Mouse (Mus musculus) NIH3T3 (cell line): ENCODE results near the gene Cybc1.

Experiments used
- DNase-seq: peaks from one replicate; pipeline ENCODE4 v3.0.0-alpha.2; 2012; ENCODE audit warnings: low read depth

Gene Cybc1

GRCm38 (mm10) chr11:121229018-121229439 lies at the start of gene Cybc1:
Gene Cybc1, minus strand, starts transcription at chr11:121229322.
- peak; percentile 80 for DNase-seq

DNA sequence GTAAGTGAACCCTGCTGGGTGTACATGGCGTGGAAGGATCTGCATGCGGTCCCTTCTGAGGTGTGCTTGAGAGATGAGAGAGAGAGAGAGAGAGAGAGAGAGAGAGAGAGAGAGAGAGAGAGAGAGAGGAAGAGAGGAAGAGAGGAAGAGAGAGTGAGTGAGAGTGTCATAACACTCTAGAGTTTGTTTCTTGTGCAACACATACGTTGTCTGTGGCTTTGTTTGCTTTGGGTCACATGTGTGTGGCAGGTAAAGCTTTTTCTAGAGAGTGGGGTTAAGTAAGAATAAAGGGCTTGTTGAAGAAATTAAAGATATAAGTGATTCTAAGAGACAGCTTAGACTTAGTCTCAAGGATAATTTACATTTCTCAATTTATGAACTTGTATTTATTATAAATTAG lies 48.9 kb upstream of the Cybc1 start:
- no peak for DNase-seq

GRCm38 (mm10) chr11:121277516-121277915 lies 48.4 kb upstream of the Cybc1 start:
- no peak for DNase-seq

DNA sequence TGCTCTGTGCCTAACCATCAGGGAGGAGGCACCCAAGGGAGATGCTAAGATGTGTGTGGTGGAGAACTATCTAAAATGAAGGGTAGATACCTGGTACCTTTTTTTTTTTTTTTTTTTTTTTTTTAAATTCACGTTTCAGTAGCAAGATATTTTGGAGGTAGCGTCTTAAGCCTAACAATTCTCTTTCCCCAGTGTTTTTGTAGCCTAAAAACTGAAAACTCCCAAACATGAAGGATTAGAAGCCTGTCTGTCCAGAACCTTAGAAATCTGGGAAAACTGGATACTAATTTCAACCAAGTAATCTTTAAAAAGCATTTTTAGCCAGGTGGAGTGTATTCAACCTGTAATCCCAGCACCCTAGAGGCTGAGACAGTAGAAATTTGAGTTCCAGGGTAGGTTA lies 32.0 kb upstream of the Cybc1 start:
- DNase-seq, result no peak

DNA sequence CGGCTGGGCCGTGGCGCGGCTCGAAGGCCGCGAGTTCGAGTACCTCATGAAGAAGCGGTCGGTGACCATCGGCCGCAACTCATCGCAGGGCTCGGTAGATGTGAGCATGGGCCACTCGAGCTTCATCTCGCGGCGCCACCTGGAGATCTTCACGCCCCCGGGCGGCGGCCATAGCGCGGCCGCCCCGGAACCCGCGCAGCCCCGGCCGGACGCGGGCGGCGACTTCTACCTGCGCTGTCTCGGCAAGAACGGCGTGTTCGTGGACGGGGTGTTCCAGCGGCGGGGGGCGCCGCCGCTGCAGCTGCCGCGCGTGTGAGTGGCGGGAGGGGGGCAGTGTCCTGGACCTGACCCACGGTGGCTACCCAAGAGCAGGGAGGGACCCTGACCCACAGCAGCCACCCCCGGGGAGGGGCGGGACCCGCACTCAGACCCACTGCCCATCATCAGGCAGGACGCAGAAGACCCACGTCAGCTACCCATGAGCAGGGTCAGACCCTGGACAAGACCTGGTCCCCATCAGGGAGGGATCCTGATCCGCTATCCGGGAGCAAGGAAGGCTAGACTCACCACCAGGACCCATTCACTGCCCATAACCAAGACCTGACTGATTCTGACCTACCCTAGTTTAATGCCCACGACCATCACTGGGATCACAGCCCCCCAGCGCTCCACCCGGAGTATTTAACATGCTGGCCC lies 31.2 kb upstream of the Cybc1 start:
- peak; percentile 41 for DNase-seq

DNA sequence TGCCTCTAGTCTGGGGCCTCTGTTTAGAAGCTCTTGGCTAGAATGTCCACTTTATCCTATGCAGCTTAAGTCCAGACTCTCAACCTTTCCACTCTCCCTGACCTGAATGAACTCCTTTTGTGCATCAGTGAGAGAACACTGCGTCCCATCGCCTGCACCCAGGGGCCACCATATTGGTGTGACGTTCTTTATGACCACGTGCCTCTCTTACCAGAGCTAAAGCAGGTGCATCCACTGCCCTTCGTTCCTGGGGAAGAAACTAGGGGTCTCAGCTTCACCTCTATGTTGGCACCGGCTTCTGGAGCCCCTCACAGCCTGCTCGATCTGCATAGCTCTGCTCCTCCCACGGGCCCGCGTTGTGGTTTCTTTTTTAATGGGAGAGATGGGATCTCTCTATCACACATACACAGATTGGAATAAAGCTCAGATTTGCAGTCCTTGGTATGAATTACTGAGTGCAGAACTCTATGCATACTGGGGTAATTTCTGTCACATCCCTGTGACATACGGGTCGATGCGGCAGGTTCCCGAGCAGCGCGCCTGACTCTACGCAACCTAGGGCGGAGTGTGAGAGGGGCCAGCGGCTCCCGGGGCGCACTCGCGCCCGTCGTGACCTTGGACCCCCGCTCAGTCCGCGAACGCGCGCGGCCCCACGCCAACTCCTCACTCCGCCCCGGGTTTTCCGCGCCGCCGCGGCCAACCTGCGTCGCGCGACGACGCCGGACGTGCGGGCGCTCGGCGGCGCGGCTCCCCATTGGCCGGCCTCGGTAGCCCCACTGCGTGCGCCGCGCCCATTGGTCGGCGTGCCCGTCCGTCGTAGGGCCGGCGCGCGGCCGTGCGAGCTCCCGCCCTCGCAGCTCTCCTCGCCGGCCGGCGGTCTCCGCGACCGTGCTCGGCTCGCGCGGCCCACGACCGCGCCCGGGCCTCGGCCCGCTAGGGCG lies 30.3 kb upstream of the Cybc1 start, which contains the start of gene Foxk2:
Gene Foxk2, plus strand, starts transcription at position 831 of the 941 bp plus-strand sequence.
- DNase-seq, result peak; percentile 97

- no peak for DNase-seq
These were observed 21.1 kb upstream of the Cybc1 start for GRCm38 (mm10) chr11:121250196-121250595.

- no peak for DNase-seq
These were observed 10.5 kb upstream of the Cybc1 start for GRCm38 (mm10) chr11:121239669-121240068.

DNA sequence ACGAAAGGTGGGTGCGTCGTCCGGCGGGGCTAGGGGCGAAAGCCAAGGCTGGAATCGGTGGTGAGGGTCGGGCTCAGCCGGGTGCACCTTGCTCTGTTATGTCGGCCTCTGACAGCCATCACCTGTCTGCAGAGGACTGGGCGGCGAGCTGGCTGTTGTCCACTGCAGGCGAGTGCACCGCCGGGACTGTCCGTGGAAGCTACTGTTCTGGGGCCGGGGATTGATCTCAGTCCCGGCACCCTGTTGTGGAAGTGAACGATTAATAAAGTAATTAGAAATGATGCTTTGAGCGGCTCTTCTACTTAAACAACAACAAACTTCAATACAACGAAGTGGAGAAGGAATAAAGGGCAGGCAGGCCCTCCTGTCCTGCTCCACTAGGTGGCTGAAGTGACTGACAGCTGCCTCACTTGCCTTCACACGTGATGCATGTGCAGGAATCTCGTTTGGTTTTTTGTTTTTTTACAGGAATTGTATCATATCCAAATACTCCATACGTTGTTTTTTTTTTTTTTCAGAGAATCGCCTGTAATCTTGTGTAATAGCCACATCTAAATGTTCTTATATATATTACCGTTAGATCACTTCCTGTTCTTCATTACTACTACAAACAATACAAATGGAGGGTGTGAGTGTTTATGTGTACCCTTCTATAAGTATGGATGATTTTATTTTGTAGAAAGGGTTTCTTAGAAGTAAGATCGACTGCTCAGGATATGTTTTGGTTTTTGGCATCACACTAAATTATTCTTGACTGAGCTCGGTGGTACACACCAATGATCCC lies 8.4 kb upstream of the Cybc1 start:
- DNase-seq, result peak; percentile 73

GRCm38 (mm10) chr11:121236564-121237344 lies 7.6 kb upstream of the Cybc1 start, which contains the start of gene Narf:
Gene Narf, plus strand, starts transcription at chr11:121237253.
- peak; percentile 99 for DNase-seq

DNA sequence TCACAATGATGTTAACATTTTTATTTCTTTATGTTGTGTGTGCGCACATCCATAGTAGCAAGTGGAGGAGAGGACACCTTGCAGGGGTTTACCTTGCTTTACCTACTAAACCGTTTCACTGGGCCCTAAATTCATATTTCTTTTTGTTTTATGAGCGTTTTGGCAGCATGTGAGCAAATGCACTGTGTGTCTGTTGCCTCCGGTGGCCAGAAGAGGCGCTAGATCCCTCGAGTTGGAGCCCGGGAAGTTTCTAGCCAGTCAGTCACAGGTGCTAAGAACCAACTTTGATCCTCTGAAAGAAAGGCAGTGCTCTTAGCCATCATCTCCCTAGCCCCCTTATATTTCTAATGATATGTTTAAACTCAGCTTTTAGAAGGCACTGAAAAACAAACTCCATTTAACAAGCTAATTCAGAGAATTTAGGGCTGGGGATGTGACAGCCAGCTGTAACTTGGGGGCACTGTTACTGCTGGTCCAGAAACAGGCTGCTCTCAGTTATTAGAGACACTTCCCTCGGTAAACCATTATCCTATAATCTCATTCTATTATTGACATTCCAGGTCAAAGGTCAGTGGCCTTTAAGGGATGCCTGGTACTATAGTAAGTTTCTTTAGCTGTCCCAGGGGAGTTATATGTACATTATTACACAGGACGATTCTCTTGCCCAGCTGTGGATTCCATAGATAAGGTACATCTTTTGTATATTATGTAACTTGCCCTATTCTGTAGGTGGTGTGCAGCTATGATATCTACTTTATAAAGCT lies 6.5 kb upstream of the Cybc1 start:
- DNase-seq, result peak; percentile 68

DNA sequence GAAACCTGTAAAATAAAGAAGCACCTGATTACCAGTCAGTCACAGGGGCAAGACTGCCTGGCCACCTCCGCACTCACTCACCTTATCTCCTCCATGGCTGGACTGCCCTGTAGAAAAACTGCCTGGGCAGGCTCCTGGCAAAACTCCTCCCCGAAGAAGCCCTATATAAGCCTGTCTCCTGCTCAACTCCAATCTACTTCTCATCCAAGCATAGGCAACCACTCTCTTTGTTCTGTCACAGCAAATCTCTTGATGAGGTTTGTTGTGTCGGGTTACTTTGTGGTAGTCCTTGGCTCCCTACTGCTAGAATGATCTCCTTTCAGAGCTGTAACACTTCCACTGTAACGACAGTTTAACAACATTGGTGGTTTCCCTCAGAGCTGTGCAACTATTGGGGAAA lies 3.6 kb upstream of the Cybc1 start:
- no peak for DNase-seq

GRCm38 (mm10) chr11:121231628-121232291 lies 2.6 kb upstream of the Cybc1 start:
- DNase-seq, result no peak

DNA sequence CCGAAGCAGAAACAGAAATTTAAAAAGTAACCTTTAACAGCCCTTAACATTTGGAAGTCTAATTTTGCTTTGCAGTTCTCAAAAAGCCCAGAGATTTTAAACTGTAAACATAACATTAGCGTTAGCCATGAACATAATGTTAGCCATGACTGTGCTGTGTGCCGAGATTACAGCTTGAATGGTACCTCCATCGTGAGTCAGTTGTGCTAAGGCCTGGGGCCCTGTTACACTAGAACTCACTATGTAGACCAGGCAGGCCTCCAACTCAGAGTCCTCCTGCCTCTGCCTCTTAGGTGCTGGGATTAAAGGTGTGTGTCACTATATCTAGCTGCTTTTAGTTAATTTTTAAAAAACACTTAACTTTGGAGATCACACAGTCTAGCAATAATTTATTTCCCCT lies 2.1 kb upstream of the Cybc1 start:
- no peak for DNase-seq

- no peak for DNase-seq
These were observed 749 bp downstream of the Cybc1 start for GRCm38 (mm10) chr11:121228129-121229017.

DNA sequence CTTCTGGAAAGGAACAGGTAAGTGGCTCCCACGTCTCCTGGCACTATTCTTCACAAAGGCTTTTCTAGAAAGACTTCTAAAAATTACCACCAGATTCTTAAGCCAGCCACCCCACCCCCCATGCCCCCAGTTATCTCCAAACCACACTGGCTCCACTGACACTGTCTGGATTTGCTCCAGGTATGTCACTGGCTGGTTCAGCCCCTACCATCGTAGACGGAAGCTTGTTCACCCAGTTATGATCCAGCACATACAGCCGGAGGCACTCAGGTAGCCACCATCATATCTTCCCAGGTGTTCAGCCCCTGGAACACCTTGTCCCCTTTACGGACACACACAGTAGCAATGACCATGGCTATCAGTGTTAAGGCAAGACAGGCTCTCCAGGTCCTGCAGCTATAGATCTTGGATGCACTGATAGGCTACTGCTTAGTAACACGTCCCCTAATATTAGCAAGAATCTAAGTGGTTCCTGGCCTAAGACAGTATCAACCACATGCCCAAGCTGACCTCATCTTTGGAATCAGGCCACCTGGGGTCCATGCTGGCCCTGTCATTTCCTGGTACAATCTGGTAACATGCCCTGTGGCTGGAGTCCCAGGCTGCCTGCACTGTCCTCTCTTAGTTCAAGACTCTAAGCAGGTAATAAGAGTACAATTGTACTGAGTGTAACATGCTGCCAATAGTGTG lies 7.7 kb downstream of the Cybc1 start:
- no peak for DNase-seq

DNA sequence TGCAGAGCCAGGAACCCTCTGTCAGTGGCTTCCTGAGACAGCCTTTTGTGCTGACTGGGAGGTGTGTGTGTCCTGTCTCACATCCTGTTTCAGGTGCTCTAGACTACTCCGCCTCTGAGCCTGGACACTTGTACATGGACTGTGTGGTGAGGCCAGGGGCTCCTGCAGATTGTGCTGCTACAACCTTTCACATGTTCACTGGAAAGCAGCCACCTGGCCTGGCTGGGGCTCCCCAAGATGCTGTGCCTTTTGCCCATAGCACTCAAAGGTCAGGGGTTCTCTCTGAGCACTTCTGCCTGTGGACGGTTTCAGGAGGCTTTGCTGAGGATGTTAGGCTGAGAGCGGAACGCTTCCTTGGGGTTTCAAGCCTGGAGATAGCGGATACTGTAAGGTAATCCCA lies 8.4 kb downstream of the Cybc1 start:
- DNase-seq, result no peak

DNA sequence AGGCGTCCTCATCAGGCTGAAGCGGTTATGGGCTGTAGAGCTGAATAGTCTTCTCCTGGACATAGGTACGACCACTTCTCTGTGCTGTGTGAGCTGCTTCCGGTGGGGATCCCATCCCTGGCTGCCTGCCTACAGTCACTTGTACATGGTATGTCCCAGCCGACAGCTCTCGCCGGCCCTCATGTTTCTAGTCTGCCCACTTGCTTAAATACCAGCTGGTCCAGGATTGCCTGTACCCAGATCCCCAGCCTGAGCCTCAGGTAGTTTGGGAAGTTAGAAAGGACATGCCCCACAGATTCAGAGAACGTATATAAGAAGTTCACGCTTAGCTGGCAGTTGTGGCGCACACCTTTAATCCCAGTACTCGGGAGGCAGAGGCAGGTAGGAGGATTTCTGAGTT lies 9.3 kb downstream of the Cybc1 start:
- DNase-seq, result no peak
